Mouse (Mus musculus): ENCODE data around the gene Unc93b1. TPM values are rescaled to one million over a fixed set of nuclear protein-coding genes. Genes with fewer than 3 reads are reported as not detected.

Unc93b1 gene
- polyA plus RNA-seq, 1 experiment from 2014 or later: 12.7 TPM

DNA sequence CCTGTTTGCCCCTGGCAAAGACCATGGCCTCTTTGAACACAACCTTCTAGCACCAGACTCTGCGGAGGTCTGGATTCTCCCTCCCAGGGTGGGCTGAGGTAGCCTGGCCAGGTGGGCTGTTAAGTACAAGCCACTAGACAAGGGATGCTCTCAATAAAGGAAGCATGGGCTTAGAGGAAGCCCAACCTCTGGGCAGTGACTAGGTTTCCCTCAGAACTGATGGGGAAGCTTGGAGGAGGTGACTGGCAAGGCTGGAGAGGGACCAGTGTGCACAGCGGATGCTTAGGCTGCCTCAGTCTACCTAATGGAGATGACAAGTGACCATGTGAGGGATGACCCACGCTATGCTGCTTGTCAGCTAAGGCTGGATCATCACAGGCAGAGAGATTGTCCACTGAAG, 57.0 kb downstream of the Unc93b1 start:
- Histone ChIP-seq H3K36me3 (no peaks in the 10 kb centered on the region), H3K9ac (no peak overlapping the region), H3K27ac (no peak overlapping the region), H3K27me3 (no peaks in the 10 kb centered on the region), H3K4me1 (peaks cover under 1% of the 10 kb centered on the region; the same call in 1 of the 2 replicates), H3K9me3 (no peaks in the 10 kb centered on the region), H3K4me3 (no peak overlapping the region), H3K4me2 (replicated peaks) (no peak overlapping the region)
- 77% methylated on average over 3 of the region's 3 CpGs for WGBS
- no peak for ATAC-seq (ENCODE audit: insufficient number of reproducible peaks, insufficient read depth, low FRiP score, low TSS enrichment)

DNA sequence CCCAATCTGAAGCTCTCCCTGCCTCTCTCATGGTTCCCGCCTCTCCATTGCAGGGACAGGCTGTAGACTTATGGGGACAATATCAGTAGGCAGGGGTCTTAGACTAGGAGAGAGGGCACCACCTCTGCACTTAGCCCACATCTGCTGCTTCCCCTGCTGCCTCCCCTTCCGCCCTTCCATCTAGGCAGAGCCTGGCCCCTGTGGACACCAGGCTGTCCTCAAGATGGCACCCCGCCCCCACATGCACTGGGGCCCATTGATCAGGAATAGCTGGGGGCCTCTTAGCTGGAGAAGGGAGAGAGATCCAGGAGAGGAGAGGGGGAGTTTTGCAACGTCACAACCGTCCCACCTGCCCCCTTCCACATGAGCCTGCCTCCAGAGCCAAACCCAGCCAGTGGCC, 57.4 kb downstream of the Unc93b1 start, which contains the start of gene Tbx10:
Gene Tbx10 (plus strand): TSS at position 337 of the 400 bp plus-strand sequence.
- no peaks in the 10 kb centered on the region for H3K36me3 ChIP-seq
- no peak within 1 kb of the TSS for H3K4me2 ChIP-seq (replicated peaks)
- no peaks in the 10 kb centered on the region for H3K9me3 ChIP-seq
- no peaks in the 10 kb centered on the region for H3K27me3 ChIP-seq
- H3K4me3 ChIP-seq: no peak within 1 kb of the TSS
- H3K27ac ChIP-seq: no peak within 1 kb of the TSS
- ATAC-seq (ENCODE audit: insufficient number of reproducible peaks, insufficient read depth, low FRiP score, low TSS enrichment): no peak
- 62% methylated on average over 5 of the region's 5 CpGs for WGBS
- no peaks in the 10 kb centered on the region; the same call in 1 of the 2 replicates for H3K4me1 ChIP-seq
- H3K9ac ChIP-seq: 0 out of 2 replicates have a peak within 1 kb of the TSS, but pooled peaks have one; percentile 2

DNA sequence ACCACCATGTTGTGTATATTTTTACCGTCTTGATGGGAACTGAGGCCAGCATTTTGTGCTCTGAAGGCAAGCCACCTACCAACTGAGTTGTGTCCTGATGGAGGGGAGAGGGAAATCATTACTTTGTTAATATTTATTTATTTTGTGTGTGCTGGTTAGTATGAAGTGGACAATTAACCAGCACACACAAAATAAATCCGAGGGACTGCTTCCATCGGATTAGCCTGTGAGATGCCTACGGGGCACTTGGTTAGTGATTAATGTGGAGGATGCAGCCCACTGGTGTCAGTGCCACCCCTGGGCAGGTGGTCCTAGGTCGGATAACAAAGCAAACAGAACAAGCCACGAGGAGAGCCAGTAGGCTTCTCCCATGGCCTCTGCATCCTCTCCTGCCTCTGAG, 59.9 kb downstream of the Unc93b1 start:
- Histone ChIP-seq H3K4me1 (peaks cover 3% of the 10 kb centered on the region; the same call in 1 of the 2 replicates), H3K9me3 (no peaks in the 10 kb centered on the region), H3K27ac (no peak overlapping the region), H3K4me2 (replicated peaks) (no peak overlapping the region), H3K36me3 (no peaks in the 10 kb centered on the region), H3K27me3 (no peaks in the 10 kb centered on the region), H3K9ac (no peak overlapping the region), H3K4me3 (no peak overlapping the region)
- 60% methylated on average over 6 of the region's 6 CpGs for WGBS
- no peak for ATAC-seq (ENCODE audit: insufficient number of reproducible peaks, insufficient read depth, low FRiP score, low TSS enrichment)

DNA sequence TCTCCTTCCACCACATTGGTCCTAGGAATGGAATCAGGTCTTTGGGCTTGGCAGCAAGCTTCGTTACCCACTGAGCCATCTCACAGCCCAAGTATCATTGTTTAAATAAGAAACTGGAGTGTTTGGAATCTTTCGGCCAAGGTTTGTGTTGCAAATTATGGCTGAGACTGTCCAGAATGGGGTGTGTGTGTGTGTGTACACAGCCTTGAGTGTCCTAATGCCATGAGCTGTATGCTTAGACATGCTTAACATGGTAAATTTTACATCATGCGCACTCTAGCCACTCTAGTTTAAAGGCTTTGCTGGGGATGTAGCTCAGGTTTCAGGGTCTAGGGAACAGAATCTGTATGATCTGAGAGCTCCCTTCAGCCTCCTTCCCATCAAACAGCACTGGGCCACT, 60.5 kb downstream of the Unc93b1 start:
- Histone ChIP-seq H3K9me3 (no peaks in the 10 kb centered on the region), H3K27me3 (no peaks in the 10 kb centered on the region), H3K9ac (no peak overlapping the region), H3K4me1 (peaks cover 3% of the 10 kb centered on the region; the same call in 1 of the 2 replicates), H3K27ac (no peak overlapping the region), H3K4me3 (no peak overlapping the region), H3K4me2 (replicated peaks) (no peak overlapping the region), H3K36me3 (no peaks in the 10 kb centered on the region)
- no peak for ATAC-seq (ENCODE audit: insufficient number of reproducible peaks, insufficient read depth, low FRiP score, low TSS enrichment)
- WGBS: 75% methylated on average over 3 of the region's 3 CpGs

DNA sequence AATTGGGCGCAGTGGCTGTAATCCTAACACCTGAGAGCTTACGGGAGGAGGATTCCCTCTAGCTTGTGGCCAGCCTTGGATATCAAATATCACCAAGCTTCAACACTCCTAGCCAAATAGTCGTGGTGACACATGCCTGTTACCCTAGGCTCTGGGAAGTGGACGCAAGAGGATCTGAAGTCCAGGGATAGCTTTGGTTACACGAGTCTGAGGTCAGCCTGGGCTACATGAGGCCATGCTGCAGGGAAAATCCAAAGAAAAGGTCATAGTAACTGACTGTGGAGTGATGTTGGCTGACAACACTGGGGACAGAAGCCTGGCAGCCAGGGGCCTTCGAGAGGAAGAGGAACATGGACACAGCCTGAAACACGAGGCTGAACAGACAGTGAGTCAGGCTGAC, 61.1 kb downstream of the Unc93b1 start:
- ATAC-seq (ENCODE audit: insufficient number of reproducible peaks, insufficient read depth, low FRiP score, low TSS enrichment): no peak
- H3K9me3 ChIP-seq: no peaks in the 10 kb centered on the region
- no peaks in the 10 kb centered on the region for H3K27me3 ChIP-seq
- WGBS: 56% methylated on average over 7 of the region's 7 CpGs
- no peak overlapping the region for H3K4me3 ChIP-seq
- H3K27ac ChIP-seq: no peak overlapping the region
- H3K36me3 ChIP-seq: no peaks in the 10 kb centered on the region
- no peak overlapping the region for H3K9ac ChIP-seq
- H3K4me2 ChIP-seq (replicated peaks): no peak overlapping the region
- H3K4me1 ChIP-seq: peaks cover 7% of the 10 kb centered on the region

DNA sequence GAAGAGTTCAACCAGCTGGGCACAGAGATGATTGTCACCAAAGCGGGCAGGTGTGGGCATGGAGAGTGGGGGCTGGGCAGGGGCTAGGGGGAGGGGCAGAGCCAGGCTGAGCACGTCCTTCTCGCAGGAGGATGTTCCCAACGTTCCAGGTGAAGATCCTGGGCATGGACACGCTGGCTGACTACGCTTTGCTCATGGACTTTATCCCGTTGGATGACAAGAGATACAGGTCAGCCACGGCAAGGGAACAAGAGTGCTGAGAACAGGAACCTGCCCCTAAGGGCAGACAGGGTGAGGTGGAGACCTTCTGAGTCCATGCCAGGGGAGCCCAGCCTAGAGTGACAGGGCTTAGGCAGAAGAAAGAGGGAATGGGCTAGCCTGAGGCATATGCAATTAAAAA, 61.8 kb downstream of the Unc93b1 start:
- Histone ChIP-seq H3K4me2 (replicated peaks) (no peak overlapping the region), H3K9ac (no peak overlapping the region), H3K27me3 (no peaks in the 10 kb centered on the region), H3K36me3 (peaks cover under 1% of the 10 kb centered on the region; the same call in 1 of the 2 replicates), H3K4me1 (peaks cover 14% of the 10 kb centered on the region), H3K4me3 (no peak overlapping the region), H3K9me3 (no peaks in the 10 kb centered on the region), H3K27ac (no peak overlapping the region)
- ATAC-seq (ENCODE audit: insufficient number of reproducible peaks, insufficient read depth, low FRiP score, low TSS enrichment): no peak
- WGBS: 84% methylated on average over 8 of the region's 8 CpGs

DNA sequence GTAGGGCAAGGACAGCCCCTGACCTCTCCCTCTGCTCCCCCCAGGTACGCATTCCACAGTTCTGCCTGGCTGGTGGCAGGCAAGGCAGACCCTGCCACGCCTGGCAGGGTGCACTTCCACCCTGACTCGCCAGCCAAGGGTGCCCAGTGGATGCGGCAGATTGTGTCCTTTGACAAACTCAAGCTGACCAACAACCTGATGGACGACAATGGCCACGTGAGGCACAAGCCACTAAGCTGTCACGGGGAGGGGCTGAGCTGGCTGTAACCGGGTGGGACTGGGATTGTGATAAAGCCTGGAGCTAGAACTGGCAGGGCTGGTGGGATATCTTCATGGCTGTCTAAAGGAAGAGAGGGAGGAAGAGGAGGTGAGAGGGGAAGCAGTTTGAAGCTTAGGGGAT, 62.2 kb downstream of the Unc93b1 start:
- Histone ChIP-seq H3K4me1 (peaks cover 14% of the 10 kb centered on the region), H3K4me3 (no peak overlapping the region), H3K9me3 (no peaks in the 10 kb centered on the region), H3K27ac (no peak overlapping the region), H3K9ac (no peak overlapping the region), H3K36me3 (peaks cover 4% of the 10 kb centered on the region; the same call in 1 of the 2 replicates), H3K27me3 (no peaks in the 10 kb centered on the region), H3K4me2 (replicated peaks) (no peak overlapping the region)
- WGBS: 67% methylated on average over 8 of the region's 8 CpGs
- no peak for ATAC-seq (ENCODE audit: insufficient number of reproducible peaks, insufficient read depth, low FRiP score, low TSS enrichment)

DNA sequence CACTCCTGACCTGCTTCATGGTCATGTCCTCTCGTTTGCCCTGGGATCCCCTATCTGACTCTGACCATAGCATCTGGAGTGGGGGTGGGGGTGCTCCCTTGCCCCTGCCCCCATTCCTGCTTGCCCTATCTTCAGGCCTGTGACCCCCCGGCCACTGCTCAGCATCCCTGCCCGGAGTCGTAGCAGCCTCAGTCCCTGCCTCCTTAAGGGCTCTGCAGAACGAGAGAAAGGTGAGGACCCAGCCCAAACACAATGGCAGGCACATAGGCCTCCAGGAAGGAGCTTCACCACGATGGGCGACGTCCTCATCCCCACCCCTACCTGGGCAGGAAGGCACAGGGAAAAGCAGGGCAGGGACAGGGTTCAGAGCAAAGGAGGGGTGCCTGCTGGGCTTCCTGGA, 63.3 kb downstream of the Unc93b1 start:
- no peak for ATAC-seq (ENCODE audit: insufficient number of reproducible peaks, insufficient read depth, low FRiP score, low TSS enrichment)
- 69% methylated on average over 8 of the region's 8 CpGs for WGBS
- H3K9ac ChIP-seq: no peak overlapping the region
- H3K4me2 ChIP-seq (replicated peaks): no peak overlapping the region
- H3K27ac ChIP-seq: no peak overlapping the region
- no peaks in the 10 kb centered on the region for H3K9me3 ChIP-seq
- peaks cover 4% of the 10 kb centered on the region; the same call in 1 of the 2 replicates for H3K36me3 ChIP-seq
- H3K4me1 ChIP-seq: peaks cover 14% of the 10 kb centered on the region
- H3K4me3 ChIP-seq: no peak overlapping the region
- H3K27me3 ChIP-seq: no peaks in the 10 kb centered on the region

Other genes with a start within 250 kb of the Unc93b1 start
- 7.1 and 7.9 TPM in 2 replicates for gene Lrp5, start 248.6 kb upstream of the Unc93b1 start, polyA plus RNA-seq (2016; fragmentation: Nextera tagmentation; extraction: Ambion mirVana)
- 42.0 and 44.7 TPM in 2 replicates for gene 1810055G02Rik, start 226.9 kb upstream of the Unc93b1 start, polyA plus RNA-seq (2016; fragmentation: Nextera tagmentation; extraction: Ambion mirVana)
- gene Kmt5b, start 167.8 kb upstream of the Unc93b1 start, polyA plus RNA-seq (2016; fragmentation: Nextera tagmentation; extraction: Ambion mirVana): 42.2 TPM in 2 replicates
- 64.2 and 68.9 TPM in 2 replicates for gene Chka, start 83.4 kb upstream of the Unc93b1 start, polyA plus RNA-seq (2016; fragmentation: Nextera tagmentation; extraction: Ambion mirVana)
- gene Tcirg1, start 28.1 kb upstream of the Unc93b1 start, polyA plus RNA-seq (2016; fragmentation: Nextera tagmentation; extraction: Ambion mirVana): 46.4 and 53.6 TPM in 2 replicates
- 245 and 268 TPM in 2 replicates for gene Ndufs8, start 22.4 kb upstream of the Unc93b1 start, polyA plus RNA-seq (2016; fragmentation: Nextera tagmentation; extraction: Ambion mirVana)
- 0.91 and 1.1 TPM in 2 replicates for gene Aldh3b1, start 5.4 kb upstream of the Unc93b1 start, polyA plus RNA-seq (2016; fragmentation: Nextera tagmentation; extraction: Ambion mirVana)
- gene Aldh3b3, start 23.5 kb downstream of the Unc93b1 start, polyA plus RNA-seq (2016; fragmentation: Nextera tagmentation; extraction: Ambion mirVana): not detected in 2 replicates
- 2.0 and 2.8 TPM in 2 replicates for gene Aldh3b2, start 37.1 kb downstream of the Unc93b1 start, polyA plus RNA-seq (2016; fragmentation: Nextera tagmentation; extraction: Ambion mirVana)
- gene Acy3, start 51.4 kb downstream of the Unc93b1 start, polyA plus RNA-seq (2016; fragmentation: Nextera tagmentation; extraction: Ambion mirVana): 3.0 and 3.4 TPM in 2 replicates
- not detected in 2 replicates for gene Tbx10, start 57.6 kb downstream of the Unc93b1 start, polyA plus RNA-seq (2016; fragmentation: Nextera tagmentation; extraction: Ambion mirVana)
- 30.0 and 33.2 TPM in 2 replicates for gene Nudt8, start 65.4 kb downstream of the Unc93b1 start, polyA plus RNA-seq (2016; fragmentation: Nextera tagmentation; extraction: Ambion mirVana)
- 4.0 and 5.6 TPM in 2 replicates for gene Gm49405, start 65.4 kb downstream of the Unc93b1 start, polyA plus RNA-seq (2016; fragmentation: Nextera tagmentation; extraction: Ambion mirVana)
- 6.5 and 6.9 TPM in 2 replicates for gene Doc2g, start 68.1 kb downstream of the Unc93b1 start, polyA plus RNA-seq (2016; fragmentation: Nextera tagmentation; extraction: Ambion mirVana)
- gene Ndufv1, start 77.6 kb downstream of the Unc93b1 start, polyA plus RNA-seq (2016; fragmentation: Nextera tagmentation; extraction: Ambion mirVana): 188 and 201 TPM in 2 replicates
- 540 and 544 TPM in 2 replicates for gene Gstp1, start 102.8 kb downstream of the Unc93b1 start, polyA plus RNA-seq (2016; fragmentation: Nextera tagmentation; extraction: Ambion mirVana)
- gene Gstp2, start 110.8 kb downstream of the Unc93b1 start, polyA plus RNA-seq (2016; fragmentation: Nextera tagmentation; extraction: Ambion mirVana): 2.8 and 11.5 TPM in 2 replicates
- not detected in 2 replicates for gene Gstp3, start 124.4 kb downstream of the Unc93b1 start, polyA plus RNA-seq (2016; fragmentation: Nextera tagmentation; extraction: Ambion mirVana)
- 0.22 TPM in 1 of 2 replicates, not detected in the other for gene Cabp2, start 146.4 kb downstream of the Unc93b1 start, polyA plus RNA-seq (2016; fragmentation: Nextera tagmentation; extraction: Ambion mirVana)
- gene Cdk2ap2, start 162.0 kb downstream of the Unc93b1 start, polyA plus RNA-seq (2016; fragmentation: Nextera tagmentation; extraction: Ambion mirVana): 55.6 and 55.7 TPM in 2 replicates
- 8.9 and 10.9 TPM in 2 replicates for gene Pitpnm1, start 164.8 kb downstream of the Unc93b1 start, polyA plus RNA-seq (2016; fragmentation: Nextera tagmentation; extraction: Ambion mirVana)
- 85.2 and 90.8 TPM in 2 replicates for gene Aip, start 190.7 kb downstream of the Unc93b1 start, polyA plus RNA-seq (2016; fragmentation: Nextera tagmentation; extraction: Ambion mirVana)
- gene Gpr152, start 204.6 kb downstream of the Unc93b1 start, polyA plus RNA-seq (2016; fragmentation: Nextera tagmentation; extraction: Ambion mirVana): not detected in 2 replicates
- not detected in 2 replicates for gene Cabp4, start 208.8 kb downstream of the Unc93b1 start, polyA plus RNA-seq (2016; fragmentation: Nextera tagmentation; extraction: Ambion mirVana)
- 128 and 135 TPM in 2 replicates for gene Coro1b, start 213.4 kb downstream of the Unc93b1 start, polyA plus RNA-seq (2016; fragmentation: Nextera tagmentation; extraction: Ambion mirVana)
- 0.89 and 2.1 TPM in 2 replicates for gene Ptprcap, start 218.4 kb downstream of the Unc93b1 start, polyA plus RNA-seq (2016; fragmentation: Nextera tagmentation; extraction: Ambion mirVana)
- gene Rps6kb2, start 228.2 kb downstream of the Unc93b1 start, polyA plus RNA-seq (2016; fragmentation: Nextera tagmentation; extraction: Ambion mirVana): 59.7 and 71.7 TPM in 2 replicates
- 2.6 and 3.7 TPM in 2 replicates for gene Carns1, start 240.3 kb downstream of the Unc93b1 start, polyA plus RNA-seq (2016; fragmentation: Nextera tagmentation; extraction: Ambion mirVana)